Mouse (Mus musculus): ENCODE results near the gene Il18r1.

DNA sequence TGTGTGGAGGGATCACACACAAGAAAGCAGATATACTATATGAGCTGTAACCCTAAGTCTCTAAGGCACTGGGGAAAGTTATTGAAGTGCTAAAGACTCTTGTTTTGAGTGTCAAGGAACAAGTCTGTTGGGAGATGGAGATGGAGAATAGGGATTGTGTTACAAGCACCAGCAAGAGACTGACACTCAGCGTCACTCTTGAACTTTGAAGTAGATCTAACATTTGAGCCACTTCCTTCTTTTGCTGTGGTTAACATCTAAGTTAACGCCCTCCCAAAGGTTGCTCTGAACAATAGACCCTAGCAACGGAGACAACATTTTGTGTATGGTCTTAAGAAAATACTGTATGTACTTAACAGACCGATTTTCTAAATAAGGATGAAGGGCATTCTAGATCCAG, 8.3 kb downstream of the Il18r1 start:
- no peak for TF ChIP-seq CTCF (IDR thresholded peaks at IDR 0.05; ENCODE audit: borderline replicate concordance, extremely low read depth, insufficient read depth, insufficient read length)
- no peak for TF ChIP-seq POLR2A (IDR thresholded peaks at IDR 0.05; ENCODE audit: borderline replicate concordance, extremely low read depth, insufficient read depth, insufficient read length, poor library complexity, severe bottlenecking)
